Mouse (Mus musculus): ENCODE measurements around the gene Gm21488.
"Not testable (repeated sequence)": the region's sequence is repeated elsewhere in the genome, so short reads cannot be mapped to it uniquely, and the experiment has no call there.

The Gm21488 gene

DNA sequence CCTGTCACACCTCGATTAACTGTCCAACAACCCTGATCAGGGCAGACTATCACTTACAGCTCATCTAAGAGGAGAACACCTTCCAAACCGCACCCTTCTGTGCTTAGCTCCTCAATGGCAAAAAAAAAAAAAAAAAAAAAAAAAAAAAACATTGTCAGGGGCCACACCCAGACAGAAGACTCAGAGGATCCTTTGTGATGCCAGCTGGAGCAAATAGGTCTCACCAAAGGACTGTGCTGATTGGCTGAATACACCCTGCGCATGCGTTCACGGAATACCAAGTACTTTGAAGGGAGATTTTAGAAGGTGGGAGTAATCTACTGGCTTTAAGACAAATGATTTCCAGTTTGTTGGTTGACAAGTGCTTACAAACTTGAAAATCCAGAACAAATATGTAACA lies at the start of gene Gm21488:
Gene Gm21488 (minus strand): TSS at position 101 of the 400 bp plus-strand sequence.
- DNase-seq (ENCODE audit: low spot score in 2 of 2) = not testable (repeated sequence)

All from frontal cortex, postnatal 36 days (tissue).